Mouse (Mus musculus): ENCODE results near the gene Ier3.

Ier3 gene

GRCm38 (mm10) chr17:35866911-35867890 lies 45.7 kb downstream of the Ier3 start:
- DNase-seq (ENCODE audit: low spot score in 2 of 2): no peak

- DNase-seq (ENCODE audit: low spot score in 2 of 2): no peak
Measured at GRCm38 (mm10) chr17:35868165-35868820, 46.8 kb downstream of the Ier3 start.

GRCm38 (mm10) chr17:35868961-35869345 lies 47.5 kb downstream of the Ier3 start:
- no peak for DNase-seq (ENCODE audit: low spot score in 2 of 2)

GRCm38 (mm10) chr17:35869346-35870067 lies 48.0 kb downstream of the Ier3 start:
- DNase-seq (ENCODE audit: low spot score in 2 of 2): no peak

GRCm38 (mm10) chr17:35870151-35870883 lies 48.8 kb downstream of the Ier3 start:
- DNase-seq (ENCODE audit: low spot score in 2 of 2): no peak

- no peak for DNase-seq (ENCODE audit: low spot score in 2 of 2)
Measured at GRCm38 (mm10) chr17:35870884-35871696, 49.6 kb downstream of the Ier3 start.
